Mouse (Mus musculus) retina, postnatal 7 days (tissue): ENCODE measurements around the gene Olfr1386.
"Not testable (repeated sequence)": the region's sequence is repeated elsewhere in the genome, so short reads cannot be mapped to it uniquely, and the experiment has no call there.

Experiments
- DNase-seq: peaks from one replicate; pipeline ENCODE4 v3.0.0-alpha.2; 2012; ENCODE audit warnings: low read depth, low spot score

The Olfr1386 gene

DNA sequence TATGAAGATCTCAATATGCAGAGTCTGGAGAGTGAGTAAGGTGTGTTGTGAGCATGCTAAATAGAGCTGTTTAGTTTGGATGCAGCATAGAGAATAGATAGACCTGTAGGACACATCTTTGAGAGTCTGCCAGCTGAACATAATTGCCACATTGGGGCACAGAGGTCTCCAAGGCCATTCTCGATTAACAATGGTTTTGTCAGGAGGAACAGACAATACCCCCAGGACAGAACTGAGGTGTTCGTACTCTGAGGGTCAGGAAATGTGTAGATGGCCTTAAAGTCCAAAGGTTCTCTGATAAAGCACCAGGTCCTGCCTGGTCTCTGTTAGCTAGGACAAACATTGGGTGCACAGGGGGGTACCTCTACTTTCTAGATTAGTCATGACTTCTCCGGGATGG lies at the start of gene Olfr1386:
TSS of gene Olfr1386 (plus strand) at position 301 of the 400 bp plus-strand sequence.
- not testable (repeated sequence) for DNase-seq

DNA sequence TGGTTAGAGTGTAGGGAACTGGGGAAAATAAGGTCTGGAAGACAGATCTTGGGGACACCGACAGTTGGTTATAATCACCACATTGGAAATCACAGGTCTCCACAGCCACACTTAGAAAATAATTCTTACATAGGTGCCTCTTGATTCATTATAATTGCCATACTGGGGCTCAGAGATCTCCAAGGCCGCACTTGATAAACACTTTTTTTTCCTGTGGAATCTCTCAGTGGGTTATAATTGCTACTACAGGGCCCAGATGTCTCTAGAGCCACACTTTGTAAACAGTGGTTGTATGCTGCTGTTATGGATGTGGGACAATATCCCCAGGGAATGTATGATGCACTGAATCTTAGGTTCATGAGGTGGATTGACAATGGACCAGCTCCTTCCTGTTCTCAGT lies 42.1 kb upstream of the Olfr1386 start, which contains the start of gene Olfr1389:
TSS of gene Olfr1389 (plus strand) at position 301 of the 400 bp plus-strand sequence.
- no peak for DNase-seq

DNA sequence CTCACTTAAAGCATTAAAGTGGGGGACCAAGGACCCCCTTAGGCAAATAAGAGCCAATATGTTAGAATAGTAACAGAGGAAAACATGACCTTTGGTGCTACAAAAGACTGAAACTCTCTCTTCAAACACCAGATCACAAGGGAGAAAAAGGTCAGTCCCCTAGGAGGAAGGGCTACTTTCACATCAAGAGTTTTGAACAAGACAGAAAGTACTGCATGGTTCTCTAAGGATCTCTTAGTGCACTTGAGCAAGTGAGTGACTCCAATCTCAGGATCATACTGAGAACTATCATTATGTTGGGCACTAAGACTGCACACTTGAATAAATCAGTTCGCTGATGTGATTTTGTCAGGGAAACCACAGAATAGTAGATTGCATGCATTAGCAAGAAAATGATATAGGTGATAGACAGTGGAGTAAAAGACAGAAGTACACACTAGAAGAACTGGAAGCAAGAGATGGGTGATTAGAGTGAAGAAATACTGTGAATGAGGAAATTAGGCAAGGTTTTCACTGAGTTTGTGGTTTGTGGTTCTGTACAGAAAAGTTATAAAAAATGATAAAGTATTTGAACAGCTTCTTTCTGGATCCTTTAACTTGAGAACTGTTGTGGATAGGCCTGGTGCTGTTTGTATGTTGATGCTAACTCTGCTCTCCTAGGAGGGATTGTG lies 39.5 kb upstream of the Olfr1386 start:
- no peak for DNase-seq

DNA sequence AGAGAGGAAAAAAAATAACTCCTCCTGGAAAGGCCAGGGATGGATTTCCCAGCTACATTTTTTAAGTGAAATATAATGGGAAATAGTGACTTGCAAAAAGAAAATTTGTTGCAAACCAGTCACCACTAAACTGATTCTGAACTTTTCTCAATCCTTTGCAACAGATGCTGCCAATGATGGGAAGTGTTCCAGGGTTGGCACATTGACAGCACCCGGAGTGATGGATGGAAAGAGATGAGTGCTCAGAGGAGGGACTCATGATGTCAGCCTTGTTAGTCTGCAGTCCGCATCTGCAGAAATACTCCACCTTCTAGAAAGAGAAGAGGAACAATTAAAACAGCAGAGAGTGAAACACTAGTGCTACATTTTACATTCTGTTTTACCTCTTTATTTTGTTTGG lies 35.2 kb upstream of the Olfr1386 start:
- DNase-seq = no peak

DNA sequence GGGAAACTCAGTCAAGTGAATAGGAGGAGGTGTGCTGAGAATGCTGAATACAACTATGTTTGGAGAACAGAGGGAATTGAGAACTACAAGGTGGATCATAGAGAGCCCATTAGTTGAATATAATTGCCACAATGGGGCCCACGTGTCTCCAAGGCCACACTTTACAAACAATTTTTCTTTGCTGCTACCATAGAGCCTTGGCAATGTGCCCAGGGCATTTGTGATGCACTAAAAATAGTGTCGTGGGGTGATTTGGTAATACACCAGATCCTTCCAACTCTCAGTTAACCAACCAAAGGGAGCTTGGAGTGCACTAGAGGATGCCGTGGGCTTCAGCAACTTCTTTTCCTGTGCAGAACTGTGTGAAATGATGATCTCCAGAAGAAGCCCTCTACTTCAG lies 28.4 kb upstream of the Olfr1386 start, which contains the start of gene Olfr1388:
TSS of gene Olfr1388 (plus strand) at position 214 of the 400 bp plus-strand sequence.
- no peak for DNase-seq

DNA sequence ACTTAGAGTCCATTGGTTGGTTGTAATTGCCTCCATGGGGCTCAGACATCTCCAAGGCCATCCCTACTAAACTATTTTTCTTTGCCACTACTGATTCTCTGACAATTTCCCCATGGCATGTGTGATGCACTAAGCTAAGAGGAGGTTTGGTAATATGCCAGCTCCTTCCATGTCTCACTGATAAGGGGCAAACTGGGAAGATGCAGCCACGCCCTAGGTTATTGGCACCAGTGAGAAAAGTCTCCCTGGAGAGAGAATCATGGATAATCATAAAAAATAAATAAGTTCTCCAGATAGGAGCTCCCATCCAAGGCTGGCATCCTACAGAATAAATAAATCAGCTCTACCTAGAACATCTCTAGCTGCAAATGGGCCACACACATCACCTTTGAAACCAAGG lies 9.8 kb upstream of the Olfr1386 start, which contains the start of gene Olfr1387:
TSS of gene Olfr1387 (plus strand) at position 301 of the 400 bp plus-strand sequence.
- DNase-seq = no peak

DNA sequence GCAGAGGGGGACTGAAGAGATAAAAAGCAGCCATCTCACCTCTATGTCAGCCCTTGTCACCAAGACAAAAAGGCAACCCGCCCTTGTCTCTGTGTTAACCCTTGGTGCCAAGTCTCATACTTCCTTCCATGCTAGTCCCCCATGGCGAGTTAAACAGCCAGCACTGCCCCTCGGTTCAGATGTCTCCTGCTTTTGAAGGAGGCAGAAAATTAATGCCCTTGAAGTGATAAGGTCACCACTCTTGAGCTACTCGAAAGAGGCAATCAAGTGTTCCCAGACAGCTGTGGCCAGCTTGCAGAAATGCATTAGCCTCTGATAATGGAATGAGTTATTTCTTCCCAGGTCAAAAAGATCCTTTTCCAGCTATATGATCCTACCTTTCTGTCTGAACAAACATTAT lies 21.1 kb downstream of the Olfr1386 start:
- DNase-seq = no peak

DNA sequence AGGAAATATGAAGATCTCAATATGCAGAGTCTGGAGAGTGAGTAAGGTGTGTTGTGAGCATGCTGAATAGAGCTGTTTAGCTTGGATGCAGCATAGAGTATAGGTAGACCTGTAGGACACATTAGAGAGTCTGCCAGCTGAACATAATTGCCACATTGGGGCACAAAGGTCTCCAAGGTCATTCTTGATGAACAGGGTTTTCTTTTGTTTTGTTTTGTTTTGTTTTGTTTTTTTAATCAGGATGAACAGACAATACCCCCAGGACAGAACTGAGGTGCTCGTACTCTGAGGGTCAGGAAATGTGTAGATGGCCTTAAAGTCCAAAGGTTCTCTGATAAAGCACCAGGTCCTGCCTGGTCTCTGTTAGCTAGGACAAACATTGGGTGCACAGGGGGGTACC lies 23.9 kb downstream of the Olfr1386 start, which contains the start of gene Olfr1385:
TSS of gene Olfr1385 (plus strand) at position 301 of the 400 bp plus-strand sequence.
- not testable (repeated sequence) for DNase-seq

DNA sequence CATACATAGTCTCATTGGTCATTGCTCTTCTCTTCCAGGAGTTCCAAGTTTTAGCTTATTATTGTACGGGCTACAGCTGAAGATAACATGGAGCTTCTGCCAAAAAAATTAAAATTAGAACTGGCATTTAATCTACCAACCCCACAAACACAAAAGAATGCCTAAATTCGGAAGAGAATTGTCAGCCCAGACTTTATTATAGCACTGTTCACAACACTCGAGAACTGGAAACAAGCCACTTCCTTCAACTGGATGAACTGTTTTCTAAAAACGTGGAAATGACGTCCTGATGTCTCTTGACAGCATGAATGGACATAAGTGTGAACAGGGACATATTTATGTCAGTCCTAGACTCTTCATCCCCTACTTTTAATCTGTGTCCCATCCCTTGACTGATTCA lies 53.2 kb downstream of the Olfr1386 start:
- DNase-seq = no peak

DNA sequence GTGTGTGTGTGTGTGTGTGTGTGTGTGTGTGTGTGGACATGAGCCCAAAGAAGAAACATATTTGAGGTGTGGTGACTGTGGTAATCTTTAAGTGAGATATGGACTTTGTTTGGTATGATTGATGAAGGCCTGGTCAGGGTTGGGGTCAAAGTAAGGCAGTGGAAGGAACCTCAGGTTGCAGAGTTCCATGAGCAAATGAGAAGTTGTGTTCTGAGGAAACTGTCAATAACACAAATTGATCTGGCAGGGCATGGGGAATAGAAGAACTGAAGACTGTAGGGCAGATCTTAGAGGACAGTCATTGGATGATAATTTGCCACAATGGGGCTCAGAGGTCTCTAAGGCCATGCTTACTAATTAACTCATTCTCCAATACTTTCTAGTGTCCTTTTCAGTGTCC lies 54.5 kb downstream of the Olfr1386 start, which contains the start of gene Olfr1383:
TSS of gene Olfr1383 (plus strand) at position 301 of the 400 bp plus-strand sequence.
- no peak for DNase-seq
